Mouse (Mus musculus): ENCODE results near the gene Slc50a1.

Slc50a1 gene

GRCm38 (mm10) chr3:89231345-89231744 is 39.0 kb downstream of the Slc50a1 start:
- no peak for DNase-seq (ENCODE audit: low read depth, low spot score)

- no peak for DNase-seq (ENCODE audit: low read depth, low spot score)
These were observed 39.8 kb downstream of the Slc50a1 start for GRCm38 (mm10) chr3:89230561-89230960.

- peak; percentile 83 for DNase-seq (ENCODE audit: low read depth, low spot score)
These were observed 41.1 kb downstream of the Slc50a1 start for GRCm38 (mm10) chr3:89229276-89229675.

- DNase-seq (ENCODE audit: low read depth, low spot score), result no peak
These were observed 41.5 kb downstream of the Slc50a1 start, which contains the start of gene Muc1 for GRCm38 (mm10) chr3:89228836-89229235. Gene Muc1, plus strand, starts transcription at chr3:89229057.

GRCm38 (mm10) chr3:89228180-89228549 is 42.2 kb downstream of the Slc50a1 start:
- DNase-seq (ENCODE audit: low read depth, low spot score), result peak; percentile 95

- peak; percentile 97 for DNase-seq (ENCODE audit: low read depth, low spot score)
These were observed 42.8 kb downstream of the Slc50a1 start for GRCm38 (mm10) chr3:89227307-89228179.

- no peak for DNase-seq (ENCODE audit: low read depth, low spot score)
These were observed 43.5 kb downstream of the Slc50a1 start, which contains the start of gene Mtx1 for GRCm38 (mm10) chr3:89226900-89227299. Gene Mtx1, minus strand, starts transcription at chr3:89227088.

- no peak for DNase-seq (ENCODE audit: low read depth, low spot score)
These were observed 44.0 kb downstream of the Slc50a1 start for GRCm38 (mm10) chr3:89226361-89226760.

GRCm38 (mm10) chr3:89225918-89226317 is 44.5 kb downstream of the Slc50a1 start:
- DNase-seq (ENCODE audit: low read depth, low spot score), result peak; percentile 92

GRCm38 (mm10) chr3:89225321-89225815 is 45.0 kb downstream of the Slc50a1 start:
- peak; percentile 53 for DNase-seq (ENCODE audit: low read depth, low spot score)

- no peak for DNase-seq (ENCODE audit: low read depth, low spot score)
These were observed 45.6 kb downstream of the Slc50a1 start for GRCm38 (mm10) chr3:89224796-89225195.

GRCm38 (mm10) chr3:89221167-89221566 is 49.2 kb downstream of the Slc50a1 start:
- no peak for DNase-seq (ENCODE audit: low read depth, low spot score)

- no peak for DNase-seq (ENCODE audit: low read depth, low spot score)
These were observed 50.8 kb downstream of the Slc50a1 start for GRCm38 (mm10) chr3:89219546-89219945.

GRCm38 (mm10) chr3:89218271-89218670 is 52.1 kb downstream of the Slc50a1 start:
- no peak for DNase-seq (ENCODE audit: low read depth, low spot score)
